Mouse (Mus musculus) forebrain, embryonic 16.5 days (tissue): ENCODE data around the gene Itgb7. TPM values are rescaled to one million over a fixed set of nuclear protein-coding genes. Genes with fewer than 3 reads are reported as not detected.

Experiments used
- ATAC-seq: fragments of 200-750 bp; cut with Nextera tagmentation; 2 replicates; pipeline ENCODE4 v1.8.0; 2017; ENCODE audit warnings: mild to moderate bottlenecking, moderate library complexity
- H3K27ac ChIP-seq: fragments of 300-500 bp; sonication (generic); 2 replicates; pipeline ENCODE4 v1.5.1; 2014; ENCODE audit warnings: low read length, control low read depth
- H3K27me3 ChIP-seq: fragments of 300-500 bp; sonication (generic); replicated peaks from 2 replicates; pipeline ENCODE4 v1.6.1; 2014; ENCODE audit warnings: low read length; ENCODE audit not compliant: control insufficient read depth, insufficient read depth
- H3K36me3 ChIP-seq: fragments of 300-500 bp; sonication (generic); 2 replicates; pipeline ENCODE4 v1.6.1; 2014; ENCODE audit not compliant: control insufficient read depth, insufficient read depth
- H3K4me1 ChIP-seq: fragments of 300-500 bp; sonication (generic); replicated peaks from 2 replicates; pipeline ENCODE4 v1.6.1; 2014; ENCODE audit warnings: low read length; ENCODE audit not compliant: control insufficient read depth, insufficient read depth
- H3K4me2 ChIP-seq: fragments of 300-500 bp; sonication (generic); 2 replicates; pipeline ENCODE4 v1.6.1; 2014; ENCODE audit warnings: mild to moderate bottlenecking, low read length, control low read depth
- H3K4me3 ChIP-seq: fragments of 300-500 bp; sonication (generic); replicated peaks from 2 replicates; pipeline ENCODE4 v1.5.1; 2014; ENCODE audit warnings: mild to moderate bottlenecking, low read length, control low read depth
- H3K9ac ChIP-seq: fragments of 300-500 bp; sonication (generic); replicated peaks from 2 replicates; pipeline ENCODE4 v1.6.1; 2014; ENCODE audit warnings: low read depth, low read length, control low read depth
- H3K9me3 ChIP-seq: fragments of 300-500 bp; sonication (generic); 2 replicates; pipeline ENCODE4 v1.6.1; 2016; ENCODE audit warnings: low read length; ENCODE audit not compliant: control insufficient read depth
- WGBS: fragments of 180-500 bp; shearing (Covaris S2); extraction: QIAGEN DNeasy Blood & Tissue Kit; methylation state at CpG from one replicate; pipeline ENCODE4 v1.1.7; 2014; 5-methylcytosine and 5-hydroxymethylcytosine counted together
- polyA plus RNA-seq: library from polyadenylated mRNA; unstranded; fragments of >200 nt; fragmentation: Nextera tagmentation; extraction: Ambion mirVana; gene quantifications from 2 replicates; pipeline ENCODE4 v1.2.1, GENCODE M21; 2015

The Itgb7 gene
- polyA plus RNA-seq, 1 experiment from 2014 or later: 0.73 TPM

- 87% methylated on average over 7 of the region's 7 CpGs for WGBS
- ATAC-seq: no peak
- H3K27me3 ChIP-seq: no peaks in the 10 kb centered on the region
- H3K4me3 ChIP-seq: no peak overlapping the region
- no peaks in the 10 kb centered on the region for H3K36me3 ChIP-seq
- H3K4me2 ChIP-seq: no peak overlapping the region
- H3K9ac ChIP-seq: no peak overlapping the region
- H3K27ac ChIP-seq: no peak overlapping the region
- H3K4me1 ChIP-seq: no peaks in the 10 kb centered on the region
- H3K9me3 ChIP-seq: no peaks in the 10 kb centered on the region
These were observed 39.4 kb downstream of the Itgb7 start for GRCm38 (mm10) chr15:102192271-102192812.

- no peak for ATAC-seq
- no peak overlapping the region for H3K27ac ChIP-seq
- WGBS: 87% methylated on average over 7 of the region's 7 CpGs
These were observed 40.0 kb downstream of the Itgb7 start for GRCm38 (mm10) chr15:102191699-102192098.

GRCm38 (mm10) chr15:102188883-102189282 lies 42.9 kb downstream of the Itgb7 start:
- Histone ChIP-seq H3K36me3 (no peaks in the 10 kb centered on the region), H3K9me3 (no peaks in the 10 kb centered on the region), H3K4me1 (no peaks in the 10 kb centered on the region), H3K4me3 (no peak overlapping the region), H3K27me3 (no peaks in the 10 kb centered on the region), H3K9ac (no peak overlapping the region), H3K4me2 (no peak overlapping the region), H3K27ac (no peak overlapping the region)
- ATAC-seq: no peak
- 61% methylated on average over 6 of the region's 6 CpGs for WGBS

More at GRCm38 (mm10) chr15:102191699-102192098, 40.0 kb downstream of the Itgb7 start:
- no peaks in the 10 kb centered on the region for H3K9me3 ChIP-seq
- no peak overlapping the region for H3K9ac ChIP-seq
- H3K4me3 ChIP-seq: no peak overlapping the region
- no peaks in the 10 kb centered on the region for H3K36me3 ChIP-seq
- H3K4me1 ChIP-seq: no peaks in the 10 kb centered on the region
- no peaks in the 10 kb centered on the region for H3K27me3 ChIP-seq
- H3K4me2 ChIP-seq: no peak overlapping the region

- no peak for ATAC-seq
- H3K9me3 ChIP-seq: no peaks in the 10 kb centered on the region
These were observed 43.6 kb downstream of the Itgb7 start for GRCm38 (mm10) chr15:102188096-102188495.

GRCm38 (mm10) chr15:102186239-102186638 lies 45.5 kb downstream of the Itgb7 start:
- ATAC-seq: no peak
- Histone ChIP-seq H3K27ac (no peak overlapping the region), H3K9ac (no peak overlapping the region), H3K27me3 (no peaks in the 10 kb centered on the region), H3K4me2 (no peak overlapping the region), H3K4me3 (no peak overlapping the region), H3K9me3 (no peaks in the 10 kb centered on the region), H3K4me1 (no peaks in the 10 kb centered on the region), H3K36me3 (no peaks in the 10 kb centered on the region)
- WGBS: 88% methylated on average over 11 of the region's 11 CpGs

More at GRCm38 (mm10) chr15:102188096-102188495, 43.6 kb downstream of the Itgb7 start:
- H3K27ac ChIP-seq: no peak overlapping the region
- H3K9ac ChIP-seq: no peak overlapping the region
- H3K36me3 ChIP-seq: no peaks in the 10 kb centered on the region
- H3K4me2 ChIP-seq: no peak overlapping the region
- 89% methylated on average over 10 of the region's 10 CpGs for WGBS
- H3K27me3 ChIP-seq: no peaks in the 10 kb centered on the region
- H3K4me3 ChIP-seq: no peak overlapping the region
- H3K4me1 ChIP-seq: no peaks in the 10 kb centered on the region

GRCm38 (mm10) chr15:102183076-102183475 lies 48.7 kb downstream of the Itgb7 start:
- Histone ChIP-seq H3K4me3 (no peak overlapping the region), H3K27ac (no peak overlapping the region), H3K9ac (no peak overlapping the region), H3K27me3 (no peaks in the 10 kb centered on the region), H3K4me1 (no peaks in the 10 kb centered on the region), H3K9me3 (no peaks in the 10 kb centered on the region), H3K36me3 (no peaks in the 10 kb centered on the region), H3K4me2 (no peak overlapping the region)
- ATAC-seq: no peak
- 89% methylated on average over 3 of the region's 3 CpGs for WGBS

GRCm38 (mm10) chr15:102179924-102180323 lies 51.8 kb downstream of the Itgb7 start:
- H3K36me3 ChIP-seq: no peaks in the 10 kb centered on the region
- no peak for ATAC-seq
- H3K4me1 ChIP-seq: no peaks in the 10 kb centered on the region
- no peaks in the 10 kb centered on the region for H3K9me3 ChIP-seq
- no peaks in the 10 kb centered on the region for H3K27me3 ChIP-seq
- H3K4me3 ChIP-seq: no peak overlapping the region
- H3K9ac ChIP-seq: no peak overlapping the region
- 90% methylated on average over 14 of the region's 14 CpGs for WGBS
- no peak overlapping the region for H3K4me2 ChIP-seq
- no peak overlapping the region for H3K27ac ChIP-seq

- no peak overlapping the region for H3K27ac ChIP-seq
- no peaks in the 10 kb centered on the region for H3K36me3 ChIP-seq
- ATAC-seq: no peak
- H3K9me3 ChIP-seq: no peaks in the 10 kb centered on the region
- 79% methylated on average over 9 of the region's 9 CpGs for WGBS
- H3K27me3 ChIP-seq: no peaks in the 10 kb centered on the region
- no peak overlapping the region for H3K4me2 ChIP-seq
- no peak overlapping the region for H3K9ac ChIP-seq
- H3K4me3 ChIP-seq: no peak overlapping the region
- no peaks in the 10 kb centered on the region for H3K4me1 ChIP-seq
These were observed 52.6 kb downstream of the Itgb7 start for GRCm38 (mm10) chr15:102179106-102179505.

GRCm38 (mm10) chr15:102178279-102178678 lies 53.5 kb downstream of the Itgb7 start:
- no peak overlapping the region for H3K9ac ChIP-seq
- no peaks in the 10 kb centered on the region for H3K9me3 ChIP-seq
- H3K27me3 ChIP-seq: no peaks in the 10 kb centered on the region
- 14% methylated on average over 6 of the region's 6 CpGs for WGBS
- no peak overlapping the region for H3K27ac ChIP-seq
- no peak overlapping the region for H3K4me2 ChIP-seq
- ATAC-seq: no peak
- H3K4me3 ChIP-seq: no peak overlapping the region
- H3K4me1 ChIP-seq: no peaks in the 10 kb centered on the region
- H3K36me3 ChIP-seq: no peaks in the 10 kb centered on the region

GRCm38 (mm10) chr15:102177417-102177816 lies 54.3 kb downstream of the Itgb7 start:
- no peaks in the 10 kb centered on the region for H3K27me3 ChIP-seq
- no peaks in the 10 kb centered on the region for H3K4me1 ChIP-seq
- H3K9me3 ChIP-seq: no peaks in the 10 kb centered on the region
- ATAC-seq: no peak
- no peak overlapping the region for H3K4me3 ChIP-seq
- no peak overlapping the region for H3K27ac ChIP-seq
- H3K4me2 ChIP-seq: no peak overlapping the region
- 89% methylated on average over 8 of the region's 8 CpGs for WGBS
- H3K9ac ChIP-seq: no peak overlapping the region
- H3K36me3 ChIP-seq: no peaks in the 10 kb centered on the region
